Mouse (Mus musculus) liver, embryonic 18 days (tissue): ENCODE results near the gene Siglech. TPM values are rescaled to one million over a fixed set of nuclear protein-coding genes. Genes with fewer than 3 reads are reported as not detected.

Experiments used
- polyA plus RNA-seq: library from polyadenylated mRNA; depleted of rRNA; stranded (reverse); fragments of >200 nt; gene quantifications from 2 replicates; pipeline ENCODE4 v1.2.3, GENCODE M21; 2012; rRNA removed

Siglech gene
- 0.54 and 0.59 TPM in 2 replicates for polyA plus RNA-seq

DNA sequence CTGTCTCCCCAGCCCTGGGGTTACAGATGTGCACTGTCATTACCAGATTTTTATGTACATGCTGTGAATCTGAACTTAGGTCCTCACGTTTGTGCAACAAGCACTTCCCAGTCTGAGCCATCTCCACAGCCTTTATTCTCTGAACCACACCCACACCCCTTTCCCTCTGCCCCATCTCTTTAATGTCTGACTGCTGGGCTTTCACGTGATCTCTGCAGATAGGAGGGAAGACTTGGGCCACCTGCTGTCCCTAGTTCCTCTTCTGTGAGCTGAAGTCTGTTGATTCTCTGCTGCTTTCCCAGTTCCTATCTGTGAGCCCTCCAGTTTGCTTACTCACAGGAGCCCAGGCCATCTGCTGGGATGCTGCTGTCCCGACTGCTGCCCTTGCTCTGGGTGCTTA lies at the start of gene Siglech:
Siglech (plus strand) TSS at position 253 of the 400 bp plus-strand sequence.

GRCm38 (mm10) chr7:55793952-55794603 lies 26.1 kb downstream of the Siglech start, which contains the start of gene Tubgcp5:
Gene Tubgcp5, plus strand, starts transcription at chr7:55794154.

Other genes with a start within 250 kb of the Siglech start
- gene Tubgcp5, start 26.0 kb downstream of the Siglech start, polyA plus RNA-seq: 3.3 and 4.1 TPM in 2 replicates
- gene Cyfip1, start 73.6 kb downstream of the Siglech start, polyA plus RNA-seq: 8.8 and 9.2 TPM in 2 replicates
- gene Nipa2, start 194.3 kb downstream of the Siglech start, polyA plus RNA-seq: 10.5 and 10.8 TPM in 2 replicates